Mouse (Mus musculus) cortical plate, adult 2 months (tissue): Measurements from ENCODE around the gene Dst.

Experiments
- CTCF ChIP-seq: fragments of 200-500 bp; IDR thresholded peaks from 2 replicates; pipeline ENCODE4 v1.5.1; 2011; ENCODE audit warnings: mild to moderate bottlenecking, control low read depth, low read length; ENCODE audit not compliant: insufficient read depth; ENCODE audit errors: extremely low read depth
- POLR2A ChIP-seq: fragments of 200-500 bp; IDR thresholded peaks from 2 replicates; pipeline ENCODE4 v1.6.1; 2011; ENCODE audit warnings: mild to moderate bottlenecking, low read length, control low read depth; ENCODE audit not compliant: insufficient read depth; ENCODE audit errors: extremely low read depth

DNA sequence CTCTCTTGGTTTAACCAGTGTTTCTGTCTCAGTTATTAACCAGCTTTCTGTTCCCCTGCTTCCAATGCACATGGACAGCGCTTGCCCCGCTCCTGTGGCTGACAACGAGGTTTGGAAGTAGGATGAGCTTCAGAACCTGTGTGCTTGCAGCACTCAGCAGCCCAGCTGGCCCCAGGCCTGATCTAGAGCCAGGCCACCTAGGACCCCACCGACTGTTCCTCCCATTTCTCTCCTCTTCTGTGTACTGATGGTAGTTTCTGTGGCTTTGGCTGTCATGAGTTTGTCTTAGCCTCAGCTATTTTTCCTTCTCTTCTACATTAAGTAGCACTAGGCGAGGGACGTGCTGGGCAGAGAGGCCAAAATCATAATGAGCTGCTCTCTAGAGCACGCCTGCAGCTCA is 368.7 kb downstream of the Dst start:
- TF ChIP-seq POLR2A (no peak), CTCF (no peak)
